Mouse (Mus musculus) right cerebral cortex, postnatal 25 days (tissue): ENCODE measurements around the gene Pogz.
"Not testable (repeated sequence)": the region's sequence is repeated elsewhere in the genome, so short reads cannot be mapped to it uniquely, and the experiment has no call there.

Source experiments
- DNase-seq: peaks from one replicate; pipeline ENCODE4 v3.0.0; 2022

Gene Pogz

GRCm38 (mm10) chr3:94918845-94919244, 81.5 kb downstream of the Pogz start:
- no peak for DNase-seq

- DNase-seq: no peak
These were observed 83.7 kb downstream of the Pogz start for GRCm38 (mm10) chr3:94921104-94921503.

- no peak for DNase-seq
These were observed 85.0 kb downstream of the Pogz start for GRCm38 (mm10) chr3:94922333-94922732.

- no peak for DNase-seq
These were observed 87.3 kb downstream of the Pogz start for GRCm38 (mm10) chr3:94924688-94925087.

GRCm38 (mm10) chr3:94926301-94926736, 89.0 kb downstream of the Pogz start:
- DNase-seq: not testable (repeated sequence)

GRCm38 (mm10) chr3:94928979-94929378, 91.6 kb downstream of the Pogz start:
- DNase-seq: not testable (repeated sequence)

- DNase-seq: not testable (repeated sequence)
These were observed 93.3 kb downstream of the Pogz start for GRCm38 (mm10) chr3:94930386-94931266.

- not testable (repeated sequence) for DNase-seq
These were observed 94.2 kb downstream of the Pogz start for GRCm38 (mm10) chr3:94931427-94932082.
